Mouse (Mus musculus) lung, adult 18-20 months (tissue): ENCODE measurements at regions not wholly inside any gene's neighbourhood (a gene's known extent, or its start where the extent isn't known, plus 50 kb on each side); places are given as distances from the start of the nearest gene placed in this dataset.

ENCODE experiments used
- DNase-seq, 2 experiments: peaks; one replicate each; pipeline ENCODE4 v3.0.0; 2022; ENCODE audit warnings: mixed read lengths in 2 of 2

DNA sequence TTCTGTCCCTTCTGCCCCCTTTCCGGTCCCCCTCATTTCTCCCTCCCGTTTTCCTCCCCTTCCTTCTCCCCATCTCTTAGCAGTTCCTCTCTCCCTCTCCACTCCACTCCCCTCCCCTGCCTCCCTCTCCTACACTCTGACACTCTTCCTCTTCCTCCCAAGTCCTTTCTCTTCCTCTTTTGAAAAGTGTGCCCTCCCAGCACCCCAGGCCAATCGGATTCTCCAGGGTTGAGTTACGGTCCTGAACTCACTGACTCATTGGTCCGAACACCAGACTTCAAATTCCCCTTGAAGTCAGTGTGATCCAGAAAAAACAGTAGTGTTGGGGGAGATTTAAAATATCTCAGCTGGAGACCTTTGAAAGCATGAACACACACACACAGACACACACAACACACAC lies 109.1 kb downstream of the 2410131K14Rik start:
- no peak for DNase-seq

DNA sequence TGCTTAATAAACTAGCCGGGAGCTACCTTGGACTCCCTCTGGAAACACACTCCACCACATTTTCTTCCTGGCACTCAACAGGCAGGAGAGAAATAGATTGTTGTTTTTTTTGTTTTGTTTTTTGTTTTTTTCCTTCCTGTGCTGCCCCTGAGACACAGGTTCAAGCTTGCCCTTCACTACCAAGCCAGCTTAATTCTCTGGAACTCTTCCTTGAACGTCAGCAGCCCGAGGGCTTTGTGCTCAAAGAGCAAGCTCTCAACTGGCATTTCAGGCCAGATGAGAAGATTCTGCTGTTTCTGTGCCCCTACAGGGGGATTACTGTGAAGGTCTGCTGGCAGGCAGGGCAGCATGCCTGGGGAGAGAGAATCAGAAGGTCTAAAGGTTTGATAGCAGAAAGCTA lies 109.8 kb downstream of the 2410131K14Rik start:
- no peak for DNase-seq

DNA sequence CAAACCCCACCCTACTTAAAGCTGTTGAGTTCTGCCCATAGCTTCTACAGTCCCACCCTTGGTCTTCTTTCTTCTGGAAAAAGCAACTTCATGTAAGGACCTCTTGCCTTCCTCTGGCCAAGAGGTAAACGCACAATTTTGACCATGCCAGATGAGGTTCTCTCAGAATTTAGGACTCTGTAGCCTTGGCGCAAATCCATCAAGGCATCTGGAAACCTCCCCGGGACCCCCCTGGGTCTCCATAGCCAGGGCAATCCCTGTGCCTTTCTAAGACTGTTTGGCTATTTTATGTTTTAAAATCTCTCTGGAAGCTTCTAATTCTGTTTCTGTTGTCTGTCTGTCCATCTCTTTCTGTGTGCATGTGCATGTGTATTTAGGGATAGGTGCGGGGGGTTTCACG lies 110.3 kb downstream of the 2410131K14Rik start:
- no peak for DNase-seq

DNA sequence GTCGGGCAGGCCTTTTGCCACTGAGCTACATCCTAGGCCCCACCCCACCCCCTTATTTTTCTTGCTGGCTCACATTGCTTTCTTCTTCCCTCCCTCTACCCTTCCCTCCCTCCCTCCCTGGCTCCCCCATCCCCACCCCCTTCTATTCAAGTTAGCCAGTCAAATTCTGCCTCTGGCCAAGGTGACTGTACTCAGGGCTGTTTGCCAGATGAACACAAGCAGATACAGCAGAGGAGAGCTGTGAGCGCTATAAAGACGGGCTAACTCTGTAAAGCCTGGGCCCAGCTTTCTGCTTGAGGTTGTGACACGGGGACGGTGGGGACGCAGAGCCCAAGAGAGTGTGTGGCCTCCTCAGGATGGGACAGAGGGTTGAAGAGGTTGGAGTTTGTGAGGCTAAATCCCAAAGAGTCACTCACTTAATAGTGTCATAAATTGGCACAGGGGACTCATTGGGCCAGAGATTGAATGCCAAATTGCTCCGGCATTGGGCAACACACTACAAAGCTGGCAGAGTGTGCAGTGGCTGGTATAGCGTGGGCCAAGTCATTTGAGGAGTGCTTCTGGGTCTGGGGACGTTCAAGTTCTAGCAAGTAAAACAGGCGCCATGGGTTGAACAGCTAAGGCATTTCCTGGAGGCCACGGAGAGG lies 110.8 kb downstream of the 2410131K14Rik start:
- DNase-seq, result peak; percentile 72 to 77

DNA sequence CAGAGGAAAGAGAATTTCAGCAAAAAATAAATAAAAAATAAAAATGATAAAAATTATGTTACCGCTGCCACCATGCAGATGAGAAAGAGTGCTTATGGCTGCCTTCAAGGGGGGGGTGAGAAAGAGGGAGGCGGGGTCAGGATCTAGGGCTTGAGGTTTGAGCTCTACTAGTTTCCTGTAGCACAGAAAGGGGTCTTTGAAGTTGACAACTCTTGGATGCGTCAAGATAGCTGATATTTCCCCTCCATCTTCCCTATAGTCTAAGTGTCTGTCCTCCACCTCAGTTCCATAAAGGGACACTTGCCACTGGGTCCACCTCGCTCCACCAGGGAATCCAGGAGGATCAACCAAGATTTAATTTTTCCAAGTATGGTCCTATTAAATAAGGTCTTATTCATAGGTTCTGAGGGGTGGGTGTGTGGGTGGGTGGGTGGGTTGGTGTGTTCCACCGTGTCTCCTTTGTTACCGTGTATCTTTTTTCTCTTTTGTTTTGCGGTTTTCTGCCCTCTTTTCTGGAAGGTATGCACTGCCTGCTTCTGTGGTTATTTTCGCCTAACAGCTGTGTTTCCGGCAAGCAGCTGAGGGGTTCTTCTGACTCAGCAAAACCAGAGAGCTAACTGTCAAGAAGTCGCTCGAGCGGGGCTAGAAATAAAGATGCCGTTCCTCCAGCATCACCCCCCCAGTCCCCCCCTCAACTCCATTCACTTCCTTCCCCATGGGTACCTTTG lies 114.8 kb downstream of the 2410131K14Rik start:
- no peak for DNase-seq

DNA sequence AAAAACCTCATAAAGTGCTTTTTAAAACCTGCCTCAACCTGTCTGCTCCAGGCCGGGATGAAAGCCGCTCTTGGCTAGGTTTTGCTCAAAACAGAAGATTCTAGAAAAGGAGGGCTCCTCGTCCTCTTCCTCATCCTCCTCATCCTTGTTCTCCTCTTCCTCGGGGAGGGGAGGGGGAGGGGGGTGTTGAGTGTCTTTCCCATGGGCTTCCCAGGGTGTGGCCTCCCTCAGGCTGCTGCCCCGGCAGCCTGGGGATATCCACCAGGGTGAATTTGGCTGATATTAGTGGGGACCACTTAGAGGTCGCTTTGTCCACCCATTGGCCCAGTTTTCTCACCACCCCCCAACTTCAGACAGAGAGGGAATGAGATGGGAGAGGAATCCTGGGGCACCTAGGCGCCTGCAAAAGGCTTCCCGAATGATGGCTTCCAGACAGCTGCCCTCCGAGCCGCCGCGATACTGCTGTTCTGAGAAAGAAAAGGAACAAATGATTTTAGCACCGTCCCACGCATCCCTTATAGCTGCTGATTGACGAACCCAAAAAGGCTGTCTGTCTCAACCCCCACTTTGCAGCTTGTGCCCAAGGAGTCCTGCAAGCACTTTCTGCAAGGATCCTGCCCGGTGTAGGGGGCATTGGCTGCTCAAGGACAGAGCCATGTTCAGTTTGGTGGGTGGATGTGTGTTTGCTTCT lies 115.5 kb downstream of the 2410131K14Rik start:
- DNase-seq, result no peak

DNA sequence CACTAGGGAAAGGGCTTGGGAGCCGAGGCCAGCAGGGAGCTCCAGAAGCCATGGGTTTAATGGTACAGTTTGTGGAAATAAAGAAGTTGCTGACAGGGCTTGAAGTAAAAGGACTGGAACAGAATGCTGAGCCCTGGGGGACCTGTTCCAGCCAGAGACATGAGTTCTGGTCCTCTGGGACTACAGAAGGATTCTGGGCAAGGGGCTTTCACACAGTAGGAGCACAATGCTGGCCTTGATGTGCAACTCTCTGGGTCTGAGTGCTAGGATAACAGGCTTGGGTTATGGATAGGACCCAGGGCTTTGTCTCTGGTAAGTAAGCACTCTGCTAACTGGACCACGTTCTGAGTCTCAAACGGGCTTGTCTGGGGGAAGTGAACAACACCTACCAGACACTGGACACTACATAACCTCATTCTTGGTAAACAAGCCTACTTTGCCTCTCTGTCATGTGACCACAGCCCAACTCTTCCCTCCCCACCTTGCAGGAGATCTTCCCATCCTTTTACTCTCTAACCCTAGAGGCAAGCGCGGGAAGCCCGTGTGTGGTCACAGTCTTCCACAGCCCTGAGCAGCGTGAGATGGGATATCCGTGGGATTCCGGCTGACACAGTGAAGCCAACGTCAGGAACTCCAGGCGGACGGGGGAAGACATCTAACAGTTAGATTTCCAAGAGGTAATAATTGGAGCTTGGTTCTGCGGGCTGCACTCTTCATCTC lies 116.3 kb downstream of the 2410131K14Rik start:
- DNase-seq, result no peak

DNA sequence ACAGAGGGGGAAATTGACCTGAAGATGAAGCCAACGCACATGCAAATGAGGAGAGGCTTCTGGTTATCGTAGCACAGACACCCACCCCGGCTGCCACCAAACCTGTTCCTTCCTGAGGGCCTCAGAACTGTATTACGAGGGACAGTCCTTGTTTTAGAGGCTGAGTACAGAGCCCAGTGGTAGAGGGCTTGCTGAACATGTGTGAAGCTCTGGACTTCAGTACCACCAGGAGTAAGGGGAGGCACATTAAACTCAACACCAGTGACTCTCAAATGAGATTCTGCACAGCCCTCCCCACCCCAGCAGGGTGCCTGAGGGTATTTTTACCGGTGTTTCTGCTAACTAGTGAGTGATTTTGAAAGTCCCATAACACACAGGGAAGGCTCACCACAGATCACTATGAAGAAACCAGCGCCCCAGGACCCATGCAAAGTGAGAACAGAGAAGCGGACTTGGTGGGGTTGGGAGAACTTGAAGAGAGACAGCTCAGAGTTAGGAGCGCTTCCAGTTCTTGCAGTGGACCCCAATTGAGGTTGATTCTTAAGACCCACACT lies 116.9 kb downstream of the 2410131K14Rik start:
- DNase-seq, result no peak

DNA sequence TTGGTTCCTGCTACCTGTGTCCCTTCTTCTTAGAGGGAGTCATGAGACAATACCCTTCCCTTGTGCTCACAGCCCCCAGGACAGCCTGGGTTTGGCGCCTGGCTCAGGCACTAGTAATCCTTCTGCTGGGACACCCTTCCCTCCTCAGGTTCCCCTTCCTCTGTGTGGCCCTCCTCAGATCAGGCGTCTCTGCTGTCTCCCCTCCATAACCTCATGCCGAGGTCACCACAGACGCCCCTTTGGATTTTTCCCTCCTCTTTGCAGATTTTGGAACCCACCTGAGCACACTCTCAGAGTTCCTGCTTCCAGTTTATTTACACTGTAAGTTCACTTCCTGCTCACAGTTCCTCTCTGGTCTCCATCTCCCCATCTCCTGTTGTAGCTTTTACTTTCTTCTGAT lies 117.7 kb downstream of the 2410131K14Rik start:
- DNase-seq, result no peak

DNA sequence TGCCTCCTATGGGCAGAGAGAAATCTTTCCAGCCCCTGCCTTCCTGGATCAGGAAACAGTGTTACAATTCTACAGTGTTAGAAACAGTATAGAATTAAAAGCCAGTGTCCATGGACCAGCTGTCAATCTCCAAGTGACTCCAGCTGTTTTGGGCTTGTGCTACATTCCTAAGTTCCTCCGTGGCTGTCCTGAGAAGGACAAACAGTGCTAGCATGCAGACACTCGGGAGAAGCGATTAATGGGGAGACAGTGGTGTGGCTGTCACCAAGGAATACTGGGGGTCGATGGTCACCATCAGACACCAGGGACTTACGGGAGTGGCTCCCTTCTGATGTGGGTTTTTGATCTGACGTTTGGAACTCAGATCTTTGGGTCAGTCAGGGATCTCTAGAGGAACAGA lies 118.1 kb downstream of the 2410131K14Rik start:
- DNase-seq, result no peak

DNA sequence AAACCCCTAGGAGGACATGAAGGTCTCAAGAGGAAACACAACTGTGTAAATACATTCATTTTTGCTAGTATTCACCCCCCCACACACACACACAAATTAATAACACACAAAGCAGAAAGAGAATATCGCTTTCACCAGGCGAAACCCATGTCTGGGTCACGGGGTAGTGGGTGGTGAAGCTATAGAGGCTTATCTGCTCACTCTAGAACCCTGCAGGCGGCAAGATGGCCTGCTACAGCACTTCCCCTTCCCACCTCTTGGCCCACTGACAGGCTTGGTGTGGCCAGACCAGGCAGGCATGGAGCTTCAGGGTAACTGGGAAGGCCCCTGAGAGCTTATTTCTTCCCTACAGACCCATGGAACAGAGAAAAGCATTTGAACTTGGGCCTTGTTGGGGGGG lies 119.6 kb downstream of the 2410131K14Rik start:
- DNase-seq, result no peak

DNA sequence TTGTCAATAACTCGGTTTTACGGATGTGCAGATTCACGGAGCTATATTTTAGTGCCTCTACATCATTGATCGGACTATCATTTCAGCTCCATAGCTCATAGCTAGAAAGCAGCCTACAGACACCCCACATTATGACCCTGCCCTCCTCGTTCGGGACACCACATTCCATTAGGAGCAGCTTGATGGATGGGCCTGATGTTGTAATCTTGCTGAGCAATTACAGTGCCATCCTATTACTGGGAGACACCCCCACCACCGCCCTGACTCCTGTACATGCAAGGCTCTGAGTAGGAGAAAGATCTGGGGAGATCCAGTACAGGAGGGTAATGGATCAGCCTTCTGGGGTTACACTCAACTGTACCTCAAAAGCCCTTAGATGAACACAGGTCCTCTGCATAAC lies 120.2 kb downstream of the 2410131K14Rik start:
- no peak for DNase-seq

DNA sequence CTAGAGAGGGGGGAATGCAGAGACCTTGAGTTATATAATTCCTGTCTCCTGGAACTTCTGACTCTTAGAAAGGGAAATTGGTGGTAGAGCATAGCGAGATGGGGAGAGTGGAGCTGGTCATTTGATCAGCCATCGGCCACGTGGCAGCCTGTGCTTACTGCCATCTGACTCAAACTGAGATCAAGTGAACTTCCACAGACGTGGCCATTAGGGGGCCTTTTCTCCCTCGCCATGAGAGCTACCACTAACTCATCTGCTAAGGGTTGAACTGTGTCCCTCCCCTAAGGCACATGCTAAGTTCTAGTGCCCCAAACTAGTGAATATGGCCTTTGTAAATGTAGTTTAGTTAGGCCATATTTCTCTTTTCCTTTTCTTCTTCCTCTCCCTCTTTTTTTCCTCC lies 120.6 kb downstream of the 2410131K14Rik start:
- DNase-seq, result no peak

DNA sequence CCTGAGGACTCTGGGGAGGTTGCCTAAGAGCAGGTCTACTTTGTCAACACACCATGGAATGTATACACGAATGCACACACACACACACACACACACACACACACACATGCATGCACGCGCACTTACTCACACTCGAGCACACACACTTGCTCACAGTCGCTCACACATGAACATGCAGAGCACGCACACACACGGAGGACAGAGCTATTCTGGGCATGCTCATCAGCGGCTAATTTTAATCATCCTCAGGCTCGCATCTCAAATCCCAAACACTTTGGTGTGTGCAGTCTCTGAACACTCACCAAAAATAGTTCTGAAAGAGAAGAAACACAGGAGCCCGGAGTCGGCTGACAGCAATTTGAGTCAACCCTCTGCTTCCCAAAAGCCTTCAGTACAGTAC lies 122.0 kb downstream of the 2410131K14Rik start:
- DNase-seq, result no peak

DNA sequence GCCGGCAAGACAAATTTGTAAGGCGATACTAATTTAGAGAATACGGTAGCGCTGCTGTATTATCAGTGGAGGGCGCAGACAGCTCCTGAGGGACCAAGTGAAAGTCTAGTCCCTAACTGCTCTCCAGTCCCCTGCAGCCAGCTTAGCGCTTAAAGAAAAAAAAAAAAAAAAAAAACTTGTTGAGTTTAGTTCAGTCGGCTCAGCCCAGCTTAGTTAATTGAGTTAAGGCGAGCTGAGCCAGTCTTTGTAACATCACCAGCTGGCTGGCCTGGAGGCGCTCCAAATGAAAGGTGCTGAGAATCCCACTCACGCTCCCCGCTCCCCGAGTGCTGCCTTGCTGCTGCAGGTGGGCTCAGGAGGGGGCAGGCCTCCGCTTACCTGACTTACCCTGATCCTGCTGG lies 128.6 kb downstream of the 2410131K14Rik start:
- DNase-seq, result no peak

DNA sequence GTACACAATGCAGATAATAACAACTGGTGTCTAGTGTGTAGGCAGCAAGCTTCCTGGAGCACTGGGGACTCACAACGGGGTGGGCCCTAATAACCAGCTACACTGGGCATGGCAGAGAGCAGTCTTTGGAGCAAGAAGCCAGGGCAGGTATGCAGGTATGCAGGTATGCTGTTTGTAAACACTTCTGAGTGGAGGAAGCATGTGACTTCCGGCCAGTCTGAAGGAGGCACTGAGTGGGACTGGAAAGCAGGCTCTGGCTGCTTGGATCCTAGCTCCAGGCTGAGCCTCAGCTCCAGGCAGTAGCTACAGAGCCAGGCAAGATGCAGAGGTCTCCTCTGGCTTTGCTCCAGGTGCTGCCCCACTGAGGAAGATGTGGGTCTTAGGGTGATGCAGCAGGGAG lies 129.9 kb downstream of the 2410131K14Rik start:
- peak; percentile 84 to 88 for DNase-seq

DNA sequence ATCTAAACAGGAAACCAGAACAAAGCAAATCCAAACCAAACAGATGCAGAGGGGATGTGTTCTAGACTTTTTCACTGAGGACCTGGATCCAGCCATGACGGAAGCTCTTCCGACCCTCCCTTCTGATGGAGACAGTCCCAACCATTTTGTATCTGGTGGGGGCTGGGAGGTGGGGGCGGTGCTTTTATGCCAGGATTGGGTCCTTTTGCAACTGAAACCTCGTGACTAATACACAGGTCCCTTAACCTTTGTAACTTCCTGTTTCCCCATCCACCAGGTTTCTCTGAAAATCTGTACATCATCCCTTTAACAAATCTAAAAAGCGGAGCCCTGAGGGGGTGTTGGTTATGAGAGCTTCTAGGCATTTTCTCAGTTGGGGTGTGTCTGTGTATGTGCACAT lies 130.9 kb downstream of the 2410131K14Rik start:
- no peak for DNase-seq

DNA sequence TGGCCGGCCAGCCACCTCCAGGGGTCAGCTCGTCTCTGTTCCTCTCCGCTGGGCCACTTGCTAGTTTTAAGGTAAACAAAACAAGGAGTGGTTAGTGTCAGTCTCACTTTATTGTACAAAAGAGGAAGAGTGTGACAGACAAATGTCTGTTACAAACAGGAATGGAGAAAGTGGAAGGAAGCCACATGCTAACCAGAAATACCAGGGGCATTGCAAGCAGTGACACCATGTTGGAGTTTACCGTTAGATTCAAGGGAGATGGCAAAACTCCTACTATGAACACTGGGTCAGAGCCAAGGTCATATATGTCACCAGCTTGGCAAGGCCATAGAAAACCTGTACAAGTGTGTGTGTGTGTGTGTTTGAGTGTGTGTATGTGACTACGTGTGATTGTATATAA lies 131.5 kb downstream of the 2410131K14Rik start:
- DNase-seq, result no peak

DNA sequence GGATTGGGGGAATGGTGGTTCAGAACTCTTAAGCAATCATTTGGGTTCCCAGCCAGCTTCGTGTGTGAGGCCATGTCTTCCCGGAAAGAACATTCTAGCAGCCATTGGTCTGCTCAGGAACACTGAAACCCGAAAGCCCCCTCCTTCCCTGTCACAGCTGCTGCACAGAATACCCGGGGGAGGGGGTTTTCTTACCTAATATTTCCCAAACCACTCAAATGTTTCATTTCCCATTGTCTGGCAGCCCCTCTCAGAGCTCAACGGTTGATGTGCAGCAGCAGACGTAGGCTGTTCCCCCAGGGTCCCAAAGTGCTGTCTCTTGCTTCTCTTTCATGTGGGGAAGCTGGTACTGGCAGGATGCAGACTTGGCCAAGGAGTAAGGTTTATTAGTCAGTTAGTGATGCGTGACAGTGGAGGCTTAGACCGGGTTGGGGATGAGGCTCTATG lies 132.4 kb downstream of the 2410131K14Rik start:
- no peak for DNase-seq

DNA sequence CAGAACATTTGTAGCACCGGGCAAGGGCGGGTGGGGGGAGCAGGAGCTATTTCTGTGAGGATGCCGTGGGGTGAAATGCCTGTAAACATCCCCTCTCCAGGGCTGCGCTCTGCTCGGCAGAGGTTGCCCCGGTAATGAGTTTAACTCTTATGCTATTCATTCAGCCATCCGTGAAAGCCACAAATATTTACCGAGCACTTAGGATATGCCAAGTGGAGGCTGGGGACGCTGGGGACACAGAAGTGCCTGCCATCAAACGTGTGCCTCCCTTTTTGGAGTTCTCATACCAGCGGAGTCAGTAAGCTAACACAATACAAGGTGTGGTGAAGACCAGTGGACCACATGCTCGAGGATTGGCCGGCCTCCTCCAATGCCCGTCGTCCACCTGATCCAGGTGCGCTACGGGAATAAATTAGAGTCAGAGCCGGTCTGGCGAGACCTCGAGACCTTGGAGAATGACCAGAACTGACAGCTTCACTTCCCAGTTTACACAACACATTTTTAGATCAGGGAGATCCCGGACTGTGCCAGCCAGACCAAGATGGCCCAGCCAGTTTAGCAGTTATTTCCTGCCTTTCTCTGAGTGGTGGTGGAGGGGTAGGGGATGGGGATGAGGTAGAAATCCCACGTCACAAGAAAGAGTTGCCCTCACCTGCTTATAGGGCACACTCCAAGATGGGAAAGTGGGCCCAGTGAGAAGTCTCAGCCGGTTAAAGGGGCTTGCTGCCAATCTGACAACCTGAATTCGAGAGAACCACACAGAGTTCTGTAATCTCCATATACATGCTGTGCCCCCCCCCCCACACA lies 134.4 kb downstream of the 2410131K14Rik start:
- DNase-seq, result peak; percentile 88 to 92

DNA sequence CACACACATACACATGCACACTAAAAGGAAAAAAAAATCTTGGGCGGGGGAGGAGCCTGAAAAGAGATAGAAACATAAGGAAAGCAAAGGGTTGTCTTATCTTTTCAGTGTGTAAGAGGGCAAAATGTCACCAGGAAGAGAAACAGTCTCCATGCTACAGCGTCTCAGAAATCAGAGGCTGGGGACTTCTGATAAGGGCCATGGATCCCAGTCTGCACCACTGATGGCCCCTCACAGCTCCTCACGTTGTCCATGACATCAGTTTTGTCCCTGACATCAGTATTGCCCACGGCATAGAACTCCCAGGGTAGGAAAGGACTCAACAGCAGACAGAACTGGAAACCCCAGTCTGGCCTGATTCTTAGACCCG lies 135.0 kb downstream of the 2410131K14Rik start:
- DNase-seq, result no peak
